Mouse (Mus musculus) neural tube, embryonic 15.5 days (tissue): ENCODE results near the gene Runx2. TPM values are rescaled to one million over a fixed set of nuclear protein-coding genes. Genes with fewer than 3 reads are reported as not detected.

Experiments
- ATAC-seq: fragments of 200-750 bp; cut with Nextera tagmentation; 2 replicates; pipeline ENCODE4 v1.8.0; 2017; ENCODE audit warnings: mild to moderate bottlenecking, moderate TSS enrichment, moderate library complexity; ENCODE audit not compliant: low FRiP score
- H3K27ac ChIP-seq: fragments of 300-500 bp; sonication (generic); replicated peaks from 2 replicates; pipeline ENCODE4 v1.5.1; 2015; ENCODE audit warnings: mild to moderate bottlenecking, inconsistent platforms
- H3K27me3 ChIP-seq: fragments of 300-500 bp; sonication (generic); replicated peaks from 2 replicates; pipeline ENCODE4 v1.6.1; 2015; ENCODE audit warnings: inconsistent platforms
- H3K36me3 ChIP-seq: fragments of 300-500 bp; sonication (generic); 2 replicates; pipeline ENCODE4 v1.6.1; 2015; ENCODE audit warnings: inconsistent platforms
- H3K4me1 ChIP-seq: fragments of 300-500 bp; sonication (generic); 2 replicates; pipeline ENCODE4 v1.6.1; 2015; ENCODE audit warnings: inconsistent platforms
- H3K4me2 ChIP-seq: fragments of 300-500 bp; sonication (generic); 2 replicates; pipeline ENCODE4 v1.6.1; 2015; ENCODE audit warnings: inconsistent platforms, mild to moderate bottlenecking, moderate library complexity
- H3K4me3 ChIP-seq: fragments of 300-500 bp; sonication (generic); replicated peaks from 2 replicates; pipeline ENCODE4 v1.5.1; 2015; ENCODE audit warnings: mild to moderate bottlenecking, inconsistent platforms
- H3K9ac ChIP-seq: fragments of 300-500 bp; sonication (generic); replicated peaks from 2 replicates; pipeline ENCODE4 v1.6.1; 2015; ENCODE audit warnings: mild to moderate bottlenecking, inconsistent platforms
- H3K9me3 ChIP-seq: fragments of 300-500 bp; sonication (generic); replicated peaks from 2 replicates; pipeline ENCODE4 v1.6.1; 2016; ENCODE audit warnings: inconsistent platforms
- WGBS: fragments of 180-500 bp; shearing (Covaris S2); methylation state at CpG from one replicate; pipeline ENCODE4 v1.1.7; 2015; ENCODE audit warnings: mixed read lengths; 5-methylcytosine and 5-hydroxymethylcytosine counted together
- polyA plus RNA-seq: library from polyadenylated mRNA; unstranded; fragments of >200 nt; fragmentation: Nextera tagmentation; extraction: Ambion mirVana; gene quantifications from 2 replicates; pipeline ENCODE4 v1.2.1, GENCODE M21; 2015

Runx2 gene
- polyA plus RNA-seq, 1 experiment from 2014 or later, result 0.68 TPM

- no peak overlapping the region for H3K4me2 ChIP-seq
- no peak overlapping the region for H3K4me3 ChIP-seq
- peaks cover 14% of the 10 kb centered on the region for H3K4me1 ChIP-seq
- H3K36me3 ChIP-seq, result no peaks in the 10 kb centered on the region
- 84% methylated on average over 8 of the region's 8 CpGs for WGBS
- H3K9me3 ChIP-seq, result no peaks in the 10 kb centered on the region
- no peak overlapping the region for H3K9ac ChIP-seq
- H3K27me3 ChIP-seq, result no peaks in the 10 kb centered on the region
- ATAC-seq, result no peak
- no peak overlapping the region for H3K27ac ChIP-seq
These were observed 245.5 kb downstream of the Runx2 start for GRCm38 (mm10) chr17:44569020-44569621.

- Histone ChIP-seq H3K9me3 (no peaks in the 10 kb centered on the region), H3K9ac (no peak overlapping the region), H3K4me1 (peaks cover 14% of the 10 kb centered on the region), H3K27me3 (no peaks in the 10 kb centered on the region), H3K36me3 (no peaks in the 10 kb centered on the region), H3K27ac (no peak overlapping the region), H3K4me2 (no peak overlapping the region), H3K4me3 (no peak overlapping the region)
- WGBS, result 91% methylated on average over 5 of the region's 5 CpGs
- ATAC-seq, result no peak
These were observed 247.6 kb downstream of the Runx2 start for GRCm38 (mm10) chr17:44566992-44567391.

GRCm38 (mm10) chr17:44565884-44566515, 248.6 kb downstream of the Runx2 start:
- Histone ChIP-seq H3K4me1 (peaks cover 14% of the 10 kb centered on the region), H3K9me3 (no peaks in the 10 kb centered on the region), H3K27me3 (no peaks in the 10 kb centered on the region), H3K4me2 (no peak overlapping the region), H3K9ac (no peak overlapping the region), H3K36me3 (no peaks in the 10 kb centered on the region), H3K27ac (no peak overlapping the region), H3K4me3 (no peak overlapping the region)
- WGBS, result 72% methylated on average over 8 of the region's 8 CpGs
- no peak for ATAC-seq

GRCm38 (mm10) chr17:44565311-44565831, 249.2 kb downstream of the Runx2 start:
- H3K27me3 ChIP-seq, result no peaks in the 10 kb centered on the region
- H3K4me1 ChIP-seq, result peaks cover 14% of the 10 kb centered on the region
- no peak overlapping the region for H3K9ac ChIP-seq
- H3K27ac ChIP-seq, result no peak overlapping the region
- ATAC-seq, result no peak
- H3K4me3 ChIP-seq, result no peak overlapping the region
- WGBS, result 45% methylated on average over 14 of the region's 14 CpGs
- no peak overlapping the region for H3K4me2 ChIP-seq
- no peaks in the 10 kb centered on the region for H3K36me3 ChIP-seq
- no peaks in the 10 kb centered on the region for H3K9me3 ChIP-seq

- no peaks in the 10 kb centered on the region for H3K9me3 ChIP-seq
- H3K4me1 ChIP-seq, result peaks cover 14% of the 10 kb centered on the region
- no peaks in the 10 kb centered on the region for H3K36me3 ChIP-seq
- no peak overlapping the region for H3K4me3 ChIP-seq
- H3K4me2 ChIP-seq, result no peak overlapping the region
- no peak overlapping the region for H3K9ac ChIP-seq
- no peaks in the 10 kb centered on the region for H3K27me3 ChIP-seq
- WGBS, result 75% methylated on average over 4 of the region's 4 CpGs
- ATAC-seq, result no peak
- H3K27ac ChIP-seq, result no peak overlapping the region
These were observed 249.9 kb downstream of the Runx2 start for GRCm38 (mm10) chr17:44564611-44565198.

- Histone ChIP-seq H3K27ac (no peak overlapping the region), H3K9ac (no peak overlapping the region), H3K4me2 (no peak overlapping the region), H3K4me1 (peaks cover 2% of the 10 kb centered on the region), H3K9me3 (no peaks in the 10 kb centered on the region), H3K27me3 (no peaks in the 10 kb centered on the region), H3K36me3 (no peaks in the 10 kb centered on the region), H3K4me3 (no peak overlapping the region)
- ATAC-seq, result no peak
- 54% methylated on average over 7 of the region's 7 CpGs for WGBS
These were observed 254.6 kb downstream of the Runx2 start for GRCm38 (mm10) chr17:44560016-44560415.

- 89% methylated on average over 16 of the region's 16 CpGs for WGBS
- no peak overlapping the region for H3K27ac ChIP-seq
- no peaks in the 10 kb centered on the region for H3K9me3 ChIP-seq
- H3K9ac ChIP-seq, result no peak overlapping the region
- H3K4me1 ChIP-seq, result no peaks in the 10 kb centered on the region
- no peaks in the 10 kb centered on the region for H3K36me3 ChIP-seq
- H3K4me3 ChIP-seq, result no peak overlapping the region
- no peaks in the 10 kb centered on the region for H3K27me3 ChIP-seq
- H3K4me2 ChIP-seq, result no peak overlapping the region
- no peak for ATAC-seq
These were observed 257.1 kb downstream of the Runx2 start for GRCm38 (mm10) chr17:44557199-44558111.

- H3K27me3 ChIP-seq, result no peaks in the 10 kb centered on the region
- H3K36me3 ChIP-seq, result no peaks in the 10 kb centered on the region
- H3K9ac ChIP-seq, result no peak overlapping the region
- H3K4me3 ChIP-seq, result no peak overlapping the region
- no peak overlapping the region for H3K4me2 ChIP-seq
- no peak for ATAC-seq
- WGBS, result 95% methylated on average over 4 of the region's 4 CpGs
- H3K27ac ChIP-seq, result no peak overlapping the region
- H3K9me3 ChIP-seq, result no peaks in the 10 kb centered on the region
- no peaks in the 10 kb centered on the region for H3K4me1 ChIP-seq
These were observed 259.7 kb downstream of the Runx2 start for GRCm38 (mm10) chr17:44554941-44555340.

GRCm38 (mm10) chr17:44549551-44549950, 265.0 kb downstream of the Runx2 start:
- Histone ChIP-seq H3K4me3 (no peak overlapping the region), H3K4me1 (no peaks in the 10 kb centered on the region), H3K9ac (no peak overlapping the region), H3K4me2 (no peak overlapping the region), H3K9me3 (no peaks in the 10 kb centered on the region), H3K36me3 (no peaks in the 10 kb centered on the region), H3K27ac (no peak overlapping the region), H3K27me3 (no peaks in the 10 kb centered on the region)
- 84% methylated on average over 2 of the region's 2 CpGs for WGBS
- no peak for ATAC-seq

- Histone ChIP-seq H3K9ac (no peak overlapping the region), H3K4me3 (no peak overlapping the region), H3K4me2 (no peak overlapping the region), H3K9me3 (no peaks in the 10 kb centered on the region), H3K4me1 (no peaks in the 10 kb centered on the region), H3K27ac (no peak overlapping the region), H3K27me3 (no peaks in the 10 kb centered on the region), H3K36me3 (no peaks in the 10 kb centered on the region)
- WGBS, result 73% methylated on average over 4 of the region's 4 CpGs
- no peak for ATAC-seq
These were observed 266.7 kb downstream of the Runx2 start for GRCm38 (mm10) chr17:44547922-44548321.

- Histone ChIP-seq H3K9me3 (no peaks in the 10 kb centered on the region), H3K4me3 (no peak overlapping the region), H3K4me1 (no peaks in the 10 kb centered on the region), H3K36me3 (no peaks in the 10 kb centered on the region), H3K4me2 (no peak overlapping the region), H3K9ac (no peak overlapping the region), H3K27ac (no peak overlapping the region), H3K27me3 (no peaks in the 10 kb centered on the region)
- ATAC-seq, result no peak
- 71% methylated on average over 8 of the region's 8 CpGs for WGBS
These were observed 267.8 kb downstream of the Runx2 start for GRCm38 (mm10) chr17:44546801-44547200.
